Mouse (Mus musculus) lung, postnatal 36 days (tissue): Measurements from ENCODE around the gene Fkbp7.

Experiments used
- DNase-seq: peaks from one replicate; pipeline ENCODE4 v3.0.0; 2022; ENCODE audit warnings: mixed read lengths

Fkbp7 gene

GRCm38 (mm10) chr2:76672966-76673392 is at the start of gene Fkbp7:
Gene Fkbp7, minus strand, starts transcription at chr2:76673116.
- DNase-seq, result peak; percentile 95

DNA sequence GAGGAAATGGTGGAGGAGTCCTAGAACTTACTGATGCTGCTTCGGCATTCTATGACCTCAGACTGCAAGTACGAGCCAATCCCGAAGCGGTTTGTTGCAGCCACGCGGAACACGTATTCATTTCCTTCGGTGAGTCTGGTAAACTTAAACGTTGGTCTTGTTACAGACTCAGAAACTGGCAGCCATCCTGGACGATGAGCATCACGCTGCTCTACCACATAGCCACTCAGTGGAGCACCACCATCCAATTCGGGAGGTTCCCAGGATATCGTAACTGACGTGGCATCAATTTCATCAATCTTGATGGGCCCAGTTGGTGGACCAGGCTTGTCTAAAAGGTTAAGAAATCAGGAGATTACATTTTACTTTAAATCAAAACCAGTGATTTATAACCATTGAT is 46.7 kb upstream of the Fkbp7 start:
- no peak for DNase-seq

GRCm38 (mm10) chr2:76714984-76715383 is 42.1 kb upstream of the Fkbp7 start:
- DNase-seq, result peak; percentile 41

GRCm38 (mm10) chr2:76708512-76708911 is 35.6 kb upstream of the Fkbp7 start:
- no peak for DNase-seq

GRCm38 (mm10) chr2:76705655-76706054 is 32.7 kb upstream of the Fkbp7 start:
- DNase-seq, result no peak

DNA sequence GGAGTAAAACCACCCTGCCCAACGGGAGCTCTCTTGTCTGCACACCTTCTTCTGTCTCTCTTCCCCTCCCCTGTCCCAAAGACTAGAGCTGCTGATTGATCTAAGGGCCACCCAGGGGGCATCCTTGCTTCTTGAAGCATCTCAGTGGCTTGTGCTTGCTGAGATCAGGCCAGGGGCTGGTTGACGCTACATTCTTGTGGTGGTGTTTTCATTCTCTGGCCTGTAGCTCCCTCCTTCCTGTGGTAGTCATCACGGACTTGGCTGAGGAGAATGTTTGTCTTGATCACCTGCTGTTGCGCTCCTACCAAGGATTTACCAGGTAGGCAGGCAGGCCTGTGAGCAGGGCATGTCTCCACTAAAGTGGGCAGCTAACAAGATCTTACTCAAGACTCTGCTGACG is 29.8 kb upstream of the Fkbp7 start:
- DNase-seq, result no peak

- no peak for DNase-seq
Measured at GRCm38 (mm10) chr2:76702188-76702587, 29.3 kb upstream of the Fkbp7 start.

GRCm38 (mm10) chr2:76695290-76695689 is 22.4 kb upstream of the Fkbp7 start:
- peak; percentile 56 for DNase-seq

DNA sequence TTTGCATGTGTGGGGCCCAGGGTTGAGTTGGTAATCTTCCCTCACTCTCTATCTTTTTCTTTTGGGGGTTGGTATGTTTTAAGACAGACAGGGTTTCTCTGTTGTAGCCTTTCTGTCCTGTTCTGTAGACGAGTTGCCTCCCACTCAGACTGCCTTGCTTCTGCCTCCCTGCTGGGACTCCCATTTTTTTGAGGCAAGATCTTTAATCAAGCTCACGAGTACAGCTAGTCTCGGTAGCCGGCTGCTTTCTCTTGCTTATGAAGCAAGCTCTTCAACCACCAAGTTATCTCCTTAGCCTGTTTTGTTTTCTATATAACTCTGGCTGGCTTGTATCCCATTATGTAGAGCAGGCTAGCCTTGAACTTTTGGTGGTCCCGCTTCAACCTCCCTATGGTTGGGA is 20.8 kb upstream of the Fkbp7 start:
- no peak for DNase-seq

DNA sequence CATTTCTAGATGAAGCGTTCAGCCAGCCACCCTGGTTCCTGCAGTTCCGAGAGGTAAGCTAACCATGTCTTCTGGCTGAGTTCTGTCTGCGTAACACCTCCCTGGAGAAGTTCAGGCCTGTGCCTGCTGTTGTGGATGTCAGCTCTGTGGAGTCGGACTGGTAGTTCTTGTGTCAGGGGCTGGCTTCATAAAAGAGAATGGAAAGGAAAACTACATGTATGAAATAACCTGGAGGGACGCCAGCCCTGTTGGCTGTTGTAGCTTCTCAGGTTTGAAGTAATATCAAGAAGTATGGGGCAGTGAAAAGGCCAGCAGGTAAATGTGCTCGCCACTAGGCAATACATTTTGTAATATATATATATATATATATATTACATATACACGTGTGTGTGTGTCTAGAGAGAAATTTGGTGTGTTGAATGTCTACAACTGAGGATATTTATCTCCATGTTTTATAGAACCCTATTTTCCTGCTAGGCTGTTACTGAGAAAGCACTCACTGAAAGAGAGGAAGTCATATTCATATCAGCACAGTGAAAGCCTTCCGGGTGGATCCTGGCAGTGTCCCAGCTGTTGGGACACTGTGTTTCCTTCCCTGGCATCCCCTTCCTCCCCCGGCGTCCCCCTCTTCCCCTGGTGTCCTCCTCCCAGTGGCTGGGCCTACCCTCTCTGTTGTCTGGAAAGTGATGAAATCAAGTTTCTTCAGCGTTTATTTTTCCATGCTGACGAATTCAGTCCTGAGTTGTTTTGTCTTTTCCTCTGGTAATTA is 17.7 kb upstream of the Fkbp7 start:
- DNase-seq, result peak; percentile 86

GRCm38 (mm10) chr2:76688162-76688561 is 15.2 kb upstream of the Fkbp7 start:
- DNase-seq, result no peak

GRCm38 (mm10) chr2:76687608-76688007 is 14.7 kb upstream of the Fkbp7 start:
- DNase-seq, result no peak

- DNase-seq, result no peak
Measured at GRCm38 (mm10) chr2:76686986-76687385, 14.1 kb upstream of the Fkbp7 start.

DNA sequence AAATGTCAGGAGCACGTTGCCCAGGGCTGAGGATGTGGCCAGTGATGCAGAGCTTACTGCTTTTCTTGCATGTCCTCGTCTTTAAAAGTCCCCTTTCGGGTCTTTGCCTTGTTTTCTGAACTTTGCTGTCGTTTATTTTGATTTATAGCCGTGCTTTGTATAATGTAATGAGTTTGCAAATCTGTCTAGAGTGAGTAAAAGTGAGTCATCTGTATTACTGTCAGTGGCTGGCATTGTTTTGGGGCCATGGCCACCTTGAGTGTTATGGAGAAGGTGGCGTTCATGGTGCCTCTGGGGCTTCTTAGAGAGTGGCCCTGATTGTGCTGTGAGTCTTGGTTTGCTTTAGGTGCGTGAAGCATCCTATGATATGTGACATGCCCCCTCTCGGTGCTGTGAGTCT is 9.4 kb upstream of the Fkbp7 start:
- DNase-seq, result no peak

DNA sequence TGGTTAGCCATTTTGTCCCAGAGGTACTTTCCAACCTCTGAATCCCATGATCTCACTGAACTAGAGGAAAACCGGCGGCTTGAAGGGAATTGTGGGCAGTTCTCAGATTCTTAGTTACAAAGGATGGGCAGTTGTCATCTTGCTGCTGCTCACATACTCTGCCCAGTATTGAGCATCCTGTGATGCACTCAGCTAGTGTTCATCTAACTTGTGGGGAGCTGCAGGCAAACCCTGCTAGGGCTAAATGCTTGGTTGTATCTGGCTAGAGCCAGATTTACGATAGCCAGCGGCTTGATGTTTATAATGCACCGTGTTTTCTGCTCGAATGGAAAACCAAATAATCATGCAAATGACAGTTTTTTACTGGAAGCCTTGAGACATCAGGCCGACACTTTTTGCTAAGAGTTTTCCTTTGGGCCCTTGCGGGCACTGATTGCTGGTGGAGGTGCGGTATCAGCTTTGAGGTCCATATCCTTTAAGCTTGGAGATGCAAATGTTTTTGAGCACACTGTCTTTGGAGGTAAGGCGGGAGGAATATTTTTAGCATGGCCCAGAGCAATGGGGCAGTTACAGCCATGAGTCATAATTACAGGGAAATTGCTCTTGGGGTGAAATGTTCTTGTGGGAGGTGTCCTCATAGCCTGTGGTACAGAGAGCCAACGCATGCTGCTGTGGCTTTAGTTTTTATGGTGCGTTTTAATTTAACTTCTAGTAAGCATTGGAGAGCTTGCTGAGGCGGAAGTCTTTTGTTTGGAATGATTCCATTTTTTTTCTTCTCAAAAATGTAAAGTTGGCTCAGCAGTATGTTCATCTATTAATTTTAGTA is 3.7 kb upstream of the Fkbp7 start:
- DNase-seq, result peak; percentile 18

GRCm38 (mm10) chr2:76675949-76676348 is 3.0 kb upstream of the Fkbp7 start:
- no peak for DNase-seq

DNA sequence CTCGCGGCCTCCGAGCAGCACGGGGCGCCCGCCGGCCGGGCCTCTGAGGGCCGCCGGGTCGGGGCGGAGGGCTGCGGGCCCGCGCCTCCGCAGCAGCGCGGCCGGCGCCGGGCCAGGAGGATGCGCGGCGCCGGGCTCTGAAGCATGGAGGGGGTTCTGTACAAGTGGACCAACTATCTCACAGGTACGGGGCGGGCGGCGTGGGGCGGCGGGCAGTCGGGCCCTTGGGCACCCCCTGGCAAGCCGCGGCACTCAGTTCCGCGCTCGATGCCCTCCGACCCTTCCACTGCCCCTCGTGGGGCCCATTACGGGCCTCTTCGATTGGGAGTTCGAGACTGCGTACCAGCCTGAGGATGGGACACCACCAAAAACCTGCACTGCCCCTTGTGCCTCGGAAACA is 2.5 kb upstream of the Fkbp7 start:
- DNase-seq, result no peak

DNA sequence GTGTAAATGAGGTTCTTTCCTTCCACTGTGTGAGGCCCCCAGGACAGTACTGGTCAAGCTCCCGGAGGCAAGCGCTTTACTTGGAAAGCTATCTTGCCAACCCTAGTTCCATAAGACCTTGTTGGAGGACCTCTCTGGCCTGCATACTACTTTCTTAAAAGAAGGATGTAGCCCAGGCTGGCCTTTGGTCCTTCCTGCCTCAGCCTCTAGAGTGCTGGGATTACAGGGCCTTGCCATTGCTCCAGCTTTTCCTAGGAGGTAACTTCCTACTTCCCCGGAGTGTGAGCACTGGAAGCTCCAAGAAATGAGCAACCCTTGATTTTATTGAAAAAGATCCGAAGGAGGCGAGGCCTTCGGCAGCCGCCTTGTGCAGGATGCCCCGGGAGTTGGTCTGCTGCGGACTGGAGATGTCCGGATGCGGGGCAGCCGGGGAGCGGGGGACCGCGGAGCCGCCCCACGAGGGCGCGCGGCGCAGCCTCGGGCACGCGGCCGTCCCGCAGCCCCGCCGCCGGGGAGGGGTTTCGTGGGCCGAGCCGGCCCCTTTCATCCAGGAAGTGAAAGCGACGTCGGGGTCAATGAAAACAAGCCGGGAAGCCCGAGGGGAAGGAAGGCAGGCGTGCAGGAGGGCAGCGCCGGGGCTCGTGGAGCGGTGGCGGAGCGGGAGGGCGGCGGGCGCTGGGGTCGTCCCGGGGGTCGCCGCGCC is 2.0 kb upstream of the Fkbp7 start, which contains the start of gene Plekha3:
TSS of gene Plekha3 (plus strand) at position 557 of the 703 bp plus-strand sequence.
- peak; percentile 89 for DNase-seq

DNA sequence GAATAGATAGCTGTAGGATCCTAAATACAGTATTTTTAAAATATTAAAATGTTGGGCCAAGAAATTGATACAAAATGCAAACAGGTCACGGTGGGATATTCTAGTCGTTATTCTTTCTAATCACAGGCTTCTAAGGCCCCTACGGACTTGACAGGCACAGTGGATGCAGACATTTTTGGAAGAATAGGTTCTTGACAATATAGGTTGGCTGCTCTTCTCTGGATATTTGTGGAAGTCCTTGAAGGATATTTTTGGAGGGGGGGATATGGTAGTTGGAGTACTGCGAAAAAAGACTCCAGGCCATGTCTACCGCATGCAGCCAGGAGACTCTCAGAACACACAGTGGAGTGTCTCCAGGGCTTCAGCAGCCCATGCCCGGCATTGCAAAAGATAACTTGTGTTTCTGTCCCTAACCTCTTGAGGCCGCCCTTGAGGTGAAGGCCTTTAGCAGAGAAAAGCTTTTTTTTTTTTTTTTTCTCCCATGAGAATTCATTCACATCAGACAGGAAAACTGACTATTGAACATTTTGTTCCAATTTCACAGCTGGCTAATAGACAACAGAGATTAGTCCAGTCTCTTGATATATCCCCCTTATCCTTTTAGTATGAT is 661 bp upstream of the Fkbp7 start:
- DNase-seq, result peak; percentile 87

- no peak for DNase-seq
Measured at GRCm38 (mm10) chr2:76672134-76672745, 676 bp downstream of the Fkbp7 start.

DNA sequence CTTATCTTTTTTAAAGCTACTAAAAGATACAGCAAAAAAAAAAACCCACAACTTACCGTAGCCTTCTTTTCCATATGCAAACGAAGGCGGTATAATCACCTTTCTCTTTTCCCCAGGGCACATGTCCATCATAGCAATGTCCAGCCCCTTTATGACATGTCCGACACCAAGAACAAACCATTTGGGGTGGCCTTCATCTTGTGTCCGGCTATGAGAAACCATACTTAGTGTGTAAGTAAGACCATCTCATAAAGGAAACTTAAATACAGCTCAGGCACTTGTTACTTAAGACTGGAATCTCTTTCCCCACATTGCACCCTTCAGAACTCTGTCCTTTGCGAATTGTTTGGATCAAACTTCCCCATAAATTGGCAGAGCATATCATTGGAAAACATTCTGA is 1.3 kb downstream of the Fkbp7 start:
- DNase-seq, result no peak

DNA sequence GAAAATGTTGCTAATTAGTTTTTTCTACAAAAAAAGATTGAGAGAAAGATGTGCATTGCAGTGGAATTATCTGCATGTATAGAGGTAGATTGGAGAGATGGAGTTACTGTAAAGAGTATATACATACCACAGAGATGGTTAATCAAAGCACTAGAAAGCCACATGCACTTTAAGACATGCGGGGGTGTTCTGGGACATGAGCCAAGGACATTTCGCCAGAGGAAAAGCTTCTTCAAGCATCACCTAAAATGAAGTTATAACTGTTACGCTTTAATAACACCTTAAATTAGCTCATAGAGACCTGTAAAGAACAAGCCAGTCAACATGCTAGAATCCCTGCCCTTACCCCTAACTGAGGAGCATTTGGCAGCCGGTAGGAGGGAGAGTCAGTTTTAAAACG is 5.7 kb downstream of the Fkbp7 start:
- no peak for DNase-seq

DNA sequence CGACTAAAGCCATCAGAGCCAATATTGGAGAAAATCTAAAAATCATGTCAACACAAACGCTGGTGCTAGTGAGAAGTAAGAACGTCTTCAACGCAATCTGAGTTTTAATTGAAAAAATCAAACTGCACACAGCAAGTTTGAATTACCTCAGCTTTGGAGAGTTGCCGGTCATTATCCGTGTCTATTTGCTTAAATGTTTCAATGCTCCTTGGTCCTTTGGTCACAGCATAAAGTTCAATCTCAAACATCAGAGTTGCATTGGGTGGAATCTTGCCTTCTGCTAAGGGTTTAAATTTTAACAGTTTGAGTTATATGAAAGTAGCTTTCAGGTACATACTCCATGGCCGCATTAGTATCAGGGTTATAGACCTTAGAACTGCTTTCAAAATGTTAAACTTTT is 7.4 kb downstream of the Fkbp7 start:
- no peak for DNase-seq
